Mouse (Mus musculus) kidney, adult 2 months (tissue): Measurements from ENCODE around the gene Unc5a.

ENCODE experiments used
- CTCF ChIP-seq: fragments of 200-500 bp; conservative IDR thresholded peaks from 2 replicates; pipeline ENCODE4 v1.5.1; 2011; ENCODE audit warnings: low read depth, mild to moderate bottlenecking, control low read depth, low read length, moderate library complexity, mixed read lengths; ENCODE audit not compliant: insufficient read depth, insufficient read length
- POLR2A ChIP-seq: fragments of 200-500 bp; IDR thresholded peaks from one replicate; pipeline ENCODE4 v1.6.1; 2011; ENCODE audit warnings: low read depth, low read length, control low read depth

- TF ChIP-seq CTCF (no peak), POLR2A (no peak)
Observed at GRCm38 (mm10) chr13:54967501-54967900, 18.3 kb downstream of the Unc5a start.
